Mouse (Mus musculus) v-Abl transformed pro-B cells (cell line): ENCODE data around the gene Mlip.

Experiments used
- in situ Hi-C, 2 experiments: fragments of 400-800 bp; cut with MboI; formaldehyde crosslinking; loops; one replicate each; pipeline ENCODE4 v1.15.1; 2025; ENCODE audit not compliant: unreplicated experiment in 2 of 2

The Mlip gene

GRCm38 (mm10) chr9:77360654-77361053 is 7.9 kb upstream of the Mlip start:
- in situ Hi-C loops, result loop anchor here in 1 of 2 experiments (25.0 kb wide), 1 partner anchor 1648 kb away; no protein-coding TSS in a partner anchor

DNA sequence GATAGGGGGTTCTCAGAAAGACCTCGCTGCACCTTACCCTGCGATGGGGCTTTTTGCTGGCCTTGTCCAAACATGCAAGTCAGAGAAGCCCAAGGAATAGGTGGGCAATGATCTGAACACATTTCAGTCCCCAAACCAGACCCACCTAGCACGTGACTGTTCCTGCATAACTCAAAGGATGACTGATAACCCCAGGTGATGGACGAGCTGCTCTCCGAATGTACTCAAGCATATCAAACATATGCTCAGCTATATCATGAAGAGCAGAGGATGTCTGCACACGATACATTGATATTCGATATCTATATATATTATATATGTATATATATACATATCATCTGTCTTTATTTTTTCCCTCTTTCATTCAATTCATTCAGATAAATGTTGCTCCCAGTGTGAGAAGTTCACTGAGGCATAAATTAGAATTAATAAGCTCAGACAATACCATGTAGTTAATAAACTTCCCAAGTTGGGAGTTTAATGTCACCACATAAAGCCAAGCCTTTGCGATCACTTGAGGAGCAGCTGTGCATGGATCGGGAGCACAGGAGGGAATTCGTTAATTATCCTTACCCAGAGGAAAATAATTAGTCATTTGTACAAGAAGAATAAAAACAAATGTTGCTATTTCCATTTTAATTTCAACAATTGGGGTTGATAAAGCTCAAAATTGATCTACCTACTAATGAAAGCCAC is 6.7 kb upstream of the Mlip start:
- in situ Hi-C loops, result loop anchor here in 1 of 2 experiments (25.0 kb wide), 1 partner anchor 1647 kb away; no protein-coding TSS in a partner anchor

DNA sequence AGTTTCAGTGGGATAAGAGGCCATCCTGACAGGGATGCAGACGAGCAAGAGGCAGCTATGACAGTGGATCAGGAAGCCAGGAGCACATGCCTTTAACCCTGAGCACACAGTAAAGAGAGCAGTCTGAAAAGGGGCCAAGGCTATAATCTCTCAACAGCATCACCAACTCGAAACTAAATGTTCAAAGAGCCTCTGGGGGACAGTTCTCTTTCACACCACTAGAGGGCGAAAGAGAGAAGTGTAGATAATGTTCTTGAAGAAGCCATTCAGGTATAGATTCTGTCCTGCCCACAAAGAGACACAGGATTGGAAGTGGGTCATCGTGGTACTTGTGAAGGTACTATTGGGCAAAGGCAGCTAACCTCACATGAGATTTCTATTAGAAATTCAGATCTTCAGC is 1.2 kb upstream of the Mlip start:
- in situ Hi-C loops, result loop anchor here in 1 of 2 experiments (25.0 kb wide), 1 partner anchor 1642 kb away; no protein-coding TSS in a partner anchor

DNA sequence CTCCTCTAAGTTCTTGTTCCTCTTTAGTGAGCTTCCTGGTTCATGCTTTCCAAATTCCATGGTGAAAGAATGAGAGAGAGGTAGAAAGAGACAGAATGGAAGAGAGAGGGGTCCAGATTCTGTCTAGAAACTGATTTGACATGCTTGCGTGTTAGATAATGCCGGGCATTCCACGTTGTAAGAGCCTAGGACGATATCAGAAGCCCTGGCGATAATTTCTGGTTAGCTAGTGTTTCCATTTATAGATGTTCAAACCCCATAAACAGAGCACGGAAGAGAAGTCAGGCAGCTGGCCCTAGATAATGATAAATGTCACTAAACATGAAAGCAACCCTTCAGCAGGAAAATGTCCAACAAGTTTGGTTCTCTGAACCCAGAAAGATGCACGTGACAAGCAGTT is 5.1 kb downstream of the Mlip start:
- in situ Hi-C loops, result no loop called here

GRCm38 (mm10) chr9:77344318-77344717 is 8.5 kb downstream of the Mlip start:
- in situ Hi-C loops, result no loop called here

DNA sequence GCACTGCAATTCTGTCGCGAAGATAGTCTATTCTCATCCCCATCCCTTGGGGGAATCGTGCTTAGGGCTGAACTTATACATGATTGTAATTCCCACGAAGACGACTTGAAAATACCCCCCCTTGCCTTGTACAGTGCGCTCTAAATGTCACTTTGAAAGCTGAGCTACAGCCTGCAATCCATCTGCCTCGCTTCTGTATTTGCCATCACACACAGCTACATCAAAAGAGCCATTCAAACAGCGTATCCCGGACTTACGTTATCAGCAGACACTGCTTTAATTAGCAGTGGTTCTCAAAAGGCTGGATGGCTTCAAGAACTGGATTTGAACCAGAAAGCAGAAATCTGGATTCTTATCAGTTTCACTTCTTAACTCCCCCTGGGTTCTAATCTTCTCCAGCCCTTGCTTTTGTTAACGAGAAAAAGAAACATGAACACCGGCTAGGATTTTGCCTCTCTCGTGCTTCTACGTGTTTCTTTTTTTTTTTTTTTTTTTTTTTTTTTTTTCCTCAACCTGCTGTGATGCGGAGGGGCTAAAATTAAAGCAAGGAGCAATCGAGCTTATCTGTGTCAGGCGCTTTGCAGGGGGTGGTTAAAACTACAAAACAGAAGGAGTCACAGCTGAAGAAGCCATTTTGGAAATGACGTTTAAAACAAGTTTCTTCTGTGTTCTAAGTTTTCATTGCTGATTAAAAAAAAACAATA is 12.5 kb downstream of the Mlip start:
- in situ Hi-C loops, result no loop called here

- in situ Hi-C loops, result no loop called here
Observed at GRCm38 (mm10) chr9:77339571-77340148, 13.1 kb downstream of the Mlip start.

GRCm38 (mm10) chr9:77335370-77335769 is 17.4 kb downstream of the Mlip start:
- in situ Hi-C loops, result no loop called here

DNA sequence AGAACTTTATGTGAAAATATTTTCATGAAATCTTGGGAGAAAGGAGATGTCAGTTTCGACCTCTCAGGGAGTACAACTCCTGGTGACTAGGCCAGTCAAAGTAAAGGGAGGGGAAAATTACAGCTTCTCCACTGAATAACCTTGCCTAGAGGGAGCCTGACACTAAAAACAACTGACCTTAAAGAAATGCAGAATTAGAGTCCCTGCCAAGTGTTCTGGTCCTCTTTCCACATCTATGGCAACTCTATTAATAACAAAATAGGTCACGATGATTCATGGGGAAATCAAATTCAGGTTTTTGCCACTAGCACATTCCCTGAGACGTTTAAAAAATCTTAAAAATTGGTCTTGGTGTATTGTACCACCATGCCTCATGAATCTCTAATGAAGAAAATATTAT is 34.4 kb downstream of the Mlip start:
- in situ Hi-C loops, result no loop called here

DNA sequence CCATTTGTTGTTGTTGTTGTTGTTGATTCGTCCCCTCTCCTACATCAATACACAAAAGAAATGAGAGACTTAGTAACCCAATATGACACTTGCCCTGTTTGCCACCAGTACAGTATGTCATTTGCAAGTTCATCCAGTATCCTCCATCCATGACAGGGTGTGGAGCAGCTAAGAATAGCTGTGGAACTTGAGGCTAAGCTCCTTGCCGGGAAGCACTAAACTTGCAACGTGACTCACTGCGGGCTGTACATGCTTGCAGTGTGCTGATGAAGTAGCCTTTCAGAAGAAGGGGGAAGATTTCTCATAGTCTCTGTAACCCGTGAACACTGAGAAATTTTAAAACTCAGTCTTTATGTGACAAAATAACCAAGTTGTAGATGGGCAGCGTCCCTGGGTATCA is 42.2 kb downstream of the Mlip start:
- in situ Hi-C loops, result no loop called here

DNA sequence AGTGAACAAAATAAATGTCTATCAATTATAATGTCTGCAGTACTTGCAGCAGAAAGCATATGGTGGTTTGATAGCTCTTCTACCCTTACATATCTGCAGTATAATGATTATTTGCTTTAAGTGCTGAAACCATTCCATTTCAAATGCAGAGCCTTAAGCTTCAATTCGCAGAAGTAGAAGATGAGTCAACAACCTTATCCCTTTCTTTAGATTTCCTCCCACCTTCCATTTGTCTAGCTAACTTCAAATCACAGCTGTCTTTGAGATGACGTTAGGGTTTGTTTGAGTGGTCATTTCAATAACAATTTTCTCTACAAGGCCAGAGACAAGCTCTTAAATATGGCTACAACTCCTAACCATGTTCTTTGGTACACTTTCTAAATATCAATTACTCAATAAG is 47.4 kb downstream of the Mlip start:
- in situ Hi-C loops, result no loop called here

DNA sequence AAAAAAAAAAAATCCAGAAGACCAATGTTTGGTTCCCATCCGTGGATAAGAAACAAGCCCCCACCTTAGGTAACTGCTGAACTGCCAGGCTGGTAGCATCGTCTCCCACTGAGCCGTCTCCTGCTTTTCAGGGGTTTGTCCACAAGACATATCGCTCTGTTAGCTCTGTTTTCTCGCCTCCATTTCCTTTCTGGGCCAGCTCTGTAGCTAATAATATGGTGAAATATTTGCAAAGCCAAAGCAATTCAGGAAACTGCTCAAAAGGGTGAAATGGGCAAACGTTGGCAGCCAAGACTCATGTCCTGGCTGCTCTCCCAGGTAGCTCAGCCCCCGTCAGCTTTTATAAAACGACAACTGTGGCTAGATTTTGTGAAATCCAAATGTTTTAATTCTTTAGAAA is 50.4 kb downstream of the Mlip start:
- in situ Hi-C loops, result no loop called here

- in situ Hi-C loops, result no loop called here
Observed at GRCm38 (mm10) chr9:77287958-77288357, 64.8 kb downstream of the Mlip start.

- in situ Hi-C loops, result no loop called here
Observed at GRCm38 (mm10) chr9:77279371-77279770, 73.4 kb downstream of the Mlip start.

- in situ Hi-C loops, result no loop called here
Observed at GRCm38 (mm10) chr9:77278055-77278454, 74.7 kb downstream of the Mlip start.

DNA sequence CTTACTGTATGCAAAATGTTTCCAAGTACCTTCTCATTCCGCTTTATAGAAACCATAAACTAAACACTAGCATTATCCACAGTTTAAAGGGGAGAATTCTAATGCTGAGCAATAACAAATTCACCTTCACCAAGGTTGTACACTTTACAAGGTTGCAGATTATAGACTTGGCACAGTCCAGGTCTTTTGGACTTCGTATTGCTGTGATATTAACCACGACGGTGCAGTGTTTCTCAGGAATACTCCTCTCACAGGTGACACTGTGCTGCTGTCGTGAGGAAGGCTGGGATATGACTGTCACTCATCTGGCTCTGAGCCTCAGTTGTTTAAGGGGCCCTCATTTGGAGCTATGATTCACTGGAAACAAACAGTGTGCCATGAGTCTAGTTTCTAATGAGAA is 75.5 kb downstream of the Mlip start:
- in situ Hi-C loops, result no loop called here

DNA sequence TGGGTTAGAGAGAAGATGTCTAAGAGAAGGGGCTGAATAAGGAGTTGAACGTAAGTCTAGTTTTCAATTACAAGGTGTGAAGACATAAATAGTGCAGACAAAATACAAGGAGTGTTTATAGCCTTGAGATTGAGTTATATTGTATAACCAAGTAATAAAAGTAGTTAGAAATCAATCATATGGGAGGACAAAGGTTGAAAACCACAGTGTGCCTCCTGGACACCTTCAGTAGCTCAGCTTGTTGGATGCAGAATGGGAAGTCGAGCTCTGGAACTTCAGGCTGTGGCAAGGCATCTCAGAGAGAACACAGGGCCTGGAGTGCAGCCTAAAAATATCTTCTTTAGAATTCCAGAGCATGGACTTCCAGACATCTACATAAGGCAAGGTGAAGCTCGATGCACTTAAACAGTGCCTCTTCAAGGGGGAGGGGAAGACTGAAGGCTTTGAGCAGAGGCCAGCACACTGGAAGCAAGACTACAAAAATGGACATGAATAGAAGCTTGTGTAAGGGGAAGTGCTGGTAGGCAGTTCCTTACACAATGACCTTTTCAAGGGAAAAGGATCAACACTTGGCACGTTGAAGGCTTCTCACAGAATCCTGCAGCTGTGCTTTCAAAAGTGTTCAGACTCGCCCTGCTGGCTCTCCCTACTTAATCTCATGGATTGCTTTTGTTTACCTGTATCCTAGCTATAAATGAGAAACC is 76.2 kb downstream of the Mlip start:
- in situ Hi-C loops, result no loop called here

DNA sequence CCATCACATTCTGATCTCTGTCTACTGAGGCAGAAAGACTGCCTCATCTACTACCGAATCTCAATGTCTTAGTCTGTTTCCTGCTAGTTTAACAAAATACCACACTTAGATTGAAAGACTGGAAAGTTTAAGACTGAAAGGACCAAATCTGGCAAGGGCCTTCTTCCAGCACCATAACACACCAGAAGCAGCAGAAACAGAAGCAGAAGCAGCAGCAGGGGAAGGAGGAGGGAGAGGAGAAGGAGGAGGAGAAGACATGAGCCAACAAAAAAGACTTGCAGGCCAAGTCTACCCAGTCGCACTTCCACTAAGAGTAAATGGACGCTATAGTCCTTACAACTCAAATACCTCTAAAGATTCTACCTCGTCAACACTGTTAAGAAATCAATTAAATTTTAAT is 80.0 kb downstream of the Mlip start:
- in situ Hi-C loops, result no loop called here

GRCm38 (mm10) chr9:77265268-77266017 is 87.3 kb downstream of the Mlip start:
- in situ Hi-C loops, result no loop called here

DNA sequence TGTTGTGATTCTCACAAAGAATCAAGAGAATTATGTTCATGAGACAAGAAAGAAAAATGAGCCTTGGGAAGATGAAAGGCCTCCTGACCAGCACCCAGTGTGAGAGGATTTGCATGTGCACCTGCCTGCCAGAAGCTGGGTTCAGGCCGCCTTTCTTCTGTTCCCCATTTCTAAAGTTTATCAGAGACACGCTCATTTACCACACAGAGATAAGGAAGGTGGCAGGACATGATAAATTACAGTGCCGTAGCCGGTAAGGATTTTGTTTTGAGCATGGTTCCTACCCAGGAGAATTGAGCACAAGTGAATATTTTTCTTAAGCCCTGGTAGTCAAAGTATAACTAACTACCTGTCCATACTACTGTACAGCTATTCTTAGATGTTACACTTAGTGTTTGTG is 93.7 kb downstream of the Mlip start:
- in situ Hi-C loops, result no loop called here
